Mouse (Mus musculus): Measurements from ENCODE around the gene Amigo1.

DNA sequence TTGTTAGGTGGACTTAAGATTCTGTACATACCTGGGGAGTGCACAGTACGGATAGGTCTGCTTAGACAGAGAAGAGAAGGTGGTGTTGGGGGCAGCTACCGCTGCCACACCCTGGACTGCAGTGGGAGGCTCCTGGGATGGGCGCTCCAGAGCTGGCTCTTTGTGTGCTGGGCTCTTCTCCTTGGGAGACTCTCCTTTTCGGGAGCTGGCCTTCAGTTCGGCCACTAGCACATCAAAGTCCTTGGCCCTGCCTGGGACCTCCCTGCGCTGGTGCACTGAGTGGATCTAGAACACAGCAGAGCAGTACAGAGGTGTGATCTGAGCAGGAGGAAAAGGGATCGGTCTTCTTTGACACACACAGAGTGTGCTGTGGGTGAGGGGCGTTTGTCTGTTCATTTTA, 19.5 kb downstream of the Amigo1 start:
- TF ChIP-seq CTCF (IDR thresholded peaks at IDR 0.05; ENCODE audit: low read depth, low read length) (no peak), TAL1 (conservative IDR thresholded peaks at IDR 0.05; ENCODE audit: low read depth, low read length) (no peak), GATA1 (IDR thresholded peaks at IDR 0.05; ENCODE audit: borderline replicate concordance, low read length) (no peak)
